Mouse (Mus musculus): ENCODE results near the gene Sesn1. TPM values are rescaled to one million over a fixed set of nuclear protein-coding genes. Genes with fewer than 3 reads are reported as not detected.
A peak's percentile ranks its signal among the peaks of the same experiment; 100 is the strongest.
"Not testable (repeated sequence)": the region's sequence is repeated elsewhere in the genome, so short reads cannot be mapped to it uniquely, and the experiment has no call there.

The Sesn1 gene
- polyA plus RNA-seq, 1 experiment = 16.2 TPM

DNA sequence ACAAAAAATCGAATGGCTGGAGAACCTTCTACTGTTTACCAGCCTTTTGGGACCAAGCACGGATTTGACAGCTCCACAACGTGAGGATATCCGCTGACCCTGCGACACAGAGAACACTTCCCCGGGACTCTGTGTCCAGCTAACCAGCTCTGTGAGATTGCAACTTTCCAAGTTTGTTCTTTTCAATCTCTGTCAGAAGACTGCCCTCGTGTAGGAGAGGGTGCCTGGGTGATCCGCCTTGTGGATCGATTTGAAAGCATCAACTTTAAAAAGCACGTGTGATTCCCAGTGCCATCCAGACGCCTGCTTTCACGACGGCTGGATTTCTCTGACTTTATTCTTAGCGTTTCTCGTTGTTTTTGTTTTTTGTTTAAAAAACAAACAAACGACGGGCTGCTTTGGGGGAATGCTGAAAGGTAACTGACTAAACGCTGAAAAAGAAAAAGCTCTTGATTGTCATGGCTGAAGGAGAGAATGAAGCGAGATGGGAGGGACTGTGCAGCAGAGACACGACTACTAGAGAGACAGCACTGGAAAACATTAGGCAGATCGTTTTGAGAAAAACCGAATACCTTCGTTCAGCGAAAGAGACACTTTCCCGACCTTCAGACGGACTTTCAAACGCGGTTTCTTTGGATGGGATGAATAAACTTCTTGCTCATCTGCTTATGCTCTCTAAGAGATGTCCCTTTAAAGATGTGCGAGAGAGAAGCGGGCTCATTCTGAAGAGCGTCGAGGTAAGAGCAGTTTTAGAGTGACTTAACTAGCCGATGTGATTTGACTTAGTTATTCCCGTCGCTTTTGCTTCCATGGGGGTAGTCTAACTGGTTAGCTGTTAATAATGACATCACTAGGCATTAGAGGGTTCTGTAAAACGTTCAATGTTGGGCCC, 1.1 kb downstream of the Sesn1 start:
- no peaks in the 10 kb centered on the region for H3K4me1 ChIP-seq (ENCODE audit: control insufficient read depth, insufficient read depth, low read length)
- 0 out of 2 replicates have a peak, but pooled peaks cover 4% of the 10 kb centered on the region for H3K9me3 ChIP-seq (replicated peaks; ENCODE audit: control insufficient read depth, insufficient read depth, low read length, poor library complexity, severe bottlenecking)
- no peak overlapping the region for H3K27ac ChIP-seq (ENCODE audit: insufficient read depth, low read length)
- H3K27me3 ChIP-seq (ENCODE audit: control insufficient read depth, insufficient read depth, low read length, poor library complexity, severe bottlenecking) = no peaks in the 10 kb centered on the region
- H3K36me3 ChIP-seq (ENCODE audit: control insufficient read depth, insufficient read depth, low read length, poor library complexity, severe bottlenecking) = no peaks in the 10 kb centered on the region
- no peak for TF ChIP-seq EP300 (IDR thresholded peaks at IDR 0.05; ENCODE audit: insufficient read depth, low read depth, low read length)
- no peak for TF ChIP-seq POLR2A (IDR thresholded peaks at IDR 0.05; ENCODE audit: insufficient read depth, low read length)
- no peak for TF ChIP-seq CTCF (IDR thresholded peaks at IDR 0.05; ENCODE audit: low read depth, low read length)
- H3K9ac ChIP-seq (ENCODE audit: low read depth, poor library complexity, severe bottlenecking) = peak overlapping the region; percentile 71
- H3K4me3 ChIP-seq (ENCODE audit: low read depth, low read length) = peak overlapping the region; percentile 78

DNA sequence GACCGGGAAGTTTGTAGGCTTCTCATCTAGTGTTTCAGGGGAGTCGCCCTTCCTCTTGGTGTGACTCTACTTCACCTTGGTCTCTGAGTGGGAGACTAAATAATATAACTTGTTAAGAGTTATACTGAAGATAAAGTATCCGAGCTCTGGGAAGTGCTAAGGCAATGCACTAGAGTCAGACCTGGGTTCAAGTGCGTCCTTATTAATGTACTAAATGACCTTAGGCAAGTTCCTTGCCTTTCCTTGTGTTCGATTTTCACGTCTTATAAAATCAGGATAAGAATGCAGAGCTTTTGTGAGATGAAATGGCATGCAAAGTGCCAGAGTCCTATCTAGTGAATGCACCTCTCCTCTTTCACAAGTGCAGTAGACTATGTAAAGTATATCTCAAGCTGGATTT, 2.8 kb downstream of the Sesn1 start:
- TF ChIP-seq CTCF (IDR thresholded peaks at IDR 0.05; ENCODE audit: low read depth, low read length) (no peak), POLR2A (IDR thresholded peaks at IDR 0.05; ENCODE audit: insufficient read depth, low read length) (no peak), EP300 (IDR thresholded peaks at IDR 0.05; ENCODE audit: insufficient read depth, low read depth, low read length) (no peak)
- Histone ChIP-seq H3K4me3 (ENCODE audit: low read depth, low read length) (no peak overlapping the region), H3K27me3 (ENCODE audit: control insufficient read depth, insufficient read depth, low read length, poor library complexity, severe bottlenecking) (no peaks in the 10 kb centered on the region), H3K9ac (ENCODE audit: low read depth, poor library complexity, severe bottlenecking) (no peak overlapping the region), H3K4me1 (ENCODE audit: control insufficient read depth, insufficient read depth, low read length) (peaks cover 1% of the 10 kb centered on the region), H3K27ac (ENCODE audit: insufficient read depth, low read length) (no peak overlapping the region), H3K9me3 (replicated peaks; ENCODE audit: control insufficient read depth, insufficient read depth, low read length, poor library complexity, severe bottlenecking) (no peaks in the 10 kb centered on the region), H3K36me3 (ENCODE audit: control insufficient read depth, insufficient read depth, low read length, poor library complexity, severe bottlenecking) (no peaks in the 10 kb centered on the region)

DNA sequence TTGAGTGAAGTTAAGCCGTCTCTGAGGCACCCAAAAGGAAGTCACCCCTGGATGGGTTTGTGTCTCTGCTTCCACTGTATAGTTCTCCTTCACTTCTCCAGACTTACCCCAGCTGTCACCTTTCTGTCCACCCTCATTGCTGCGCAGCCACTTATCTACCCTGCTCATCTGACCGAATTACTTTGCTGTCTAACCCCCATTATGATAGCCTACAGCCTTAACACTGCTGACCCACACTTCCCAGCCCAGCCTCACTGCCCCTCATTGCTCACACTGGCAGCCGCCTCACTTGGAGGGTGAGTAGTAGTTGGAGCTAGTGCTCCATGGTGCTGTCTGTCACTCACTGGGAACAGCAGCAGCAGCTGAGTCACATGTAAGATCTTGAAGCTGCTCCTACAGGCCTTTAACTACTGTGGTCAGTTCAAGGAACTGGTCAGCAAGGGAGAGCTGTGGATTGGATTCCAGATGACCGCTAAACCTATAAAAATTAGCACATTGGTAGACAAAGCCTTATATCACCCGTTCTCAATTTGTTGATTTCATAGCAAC, 4.6 kb downstream of the Sesn1 start:
- Histone ChIP-seq H3K27me3 (ENCODE audit: control insufficient read depth, insufficient read depth, low read length, poor library complexity, severe bottlenecking) (no peaks in the 10 kb centered on the region), H3K4me3 (ENCODE audit: low read depth, low read length) (no peak overlapping the region), H3K9me3 (replicated peaks; ENCODE audit: control insufficient read depth, insufficient read depth, low read length, poor library complexity, severe bottlenecking) (no peaks in the 10 kb centered on the region), H3K36me3 (ENCODE audit: control insufficient read depth, insufficient read depth, low read length, poor library complexity, severe bottlenecking) (no peaks in the 10 kb centered on the region), H3K9ac (ENCODE audit: low read depth, poor library complexity, severe bottlenecking) (no peak overlapping the region), H3K27ac (ENCODE audit: insufficient read depth, low read length) (no peak overlapping the region), H3K4me1 (ENCODE audit: control insufficient read depth, insufficient read depth, low read length) (peaks cover 1% of the 10 kb centered on the region)
- no peak for TF ChIP-seq EP300 (IDR thresholded peaks at IDR 0.05; ENCODE audit: insufficient read depth, low read depth, low read length)
- no peak for TF ChIP-seq CTCF (IDR thresholded peaks at IDR 0.05; ENCODE audit: low read depth, low read length)
- no peak for TF ChIP-seq POLR2A (IDR thresholded peaks at IDR 0.05; ENCODE audit: insufficient read depth, low read length)

DNA sequence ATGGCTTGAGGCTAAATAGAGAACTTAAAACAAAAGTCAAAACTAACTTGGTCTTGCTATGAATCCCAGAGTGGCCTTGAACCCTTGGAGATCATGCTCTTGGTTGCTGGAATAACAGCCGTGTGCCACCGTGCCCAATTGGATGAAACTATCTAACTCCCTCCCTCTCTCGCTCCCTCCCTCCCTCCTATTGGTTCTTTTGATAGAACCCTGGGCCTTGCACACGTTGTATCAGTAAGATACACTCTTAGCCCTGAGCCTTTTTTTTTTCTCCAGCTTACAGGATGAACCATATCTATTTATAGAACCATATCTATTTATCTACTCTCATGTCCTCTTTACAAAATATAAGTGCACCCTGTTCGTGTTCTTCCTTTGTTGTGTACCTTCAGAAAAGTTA, 6.8 kb downstream of the Sesn1 start:
- Histone ChIP-seq H3K36me3 (ENCODE audit: control insufficient read depth, insufficient read depth, low read length, poor library complexity, severe bottlenecking) (no peaks in the 10 kb centered on the region), H3K27ac (ENCODE audit: insufficient read depth, low read length) (no peak overlapping the region), H3K9me3 (replicated peaks; ENCODE audit: control insufficient read depth, insufficient read depth, low read length, poor library complexity, severe bottlenecking) (no peaks in the 10 kb centered on the region), H3K27me3 (ENCODE audit: control insufficient read depth, insufficient read depth, low read length, poor library complexity, severe bottlenecking) (no peaks in the 10 kb centered on the region), H3K4me3 (ENCODE audit: low read depth, low read length) (no peak overlapping the region), H3K4me1 (ENCODE audit: control insufficient read depth, insufficient read depth, low read length) (peaks cover 1% of the 10 kb centered on the region), H3K9ac (ENCODE audit: low read depth, poor library complexity, severe bottlenecking) (no peak overlapping the region)
- TF ChIP-seq EP300 (IDR thresholded peaks at IDR 0.05; ENCODE audit: insufficient read depth, low read depth, low read length) (no peak), POLR2A (IDR thresholded peaks at IDR 0.05; ENCODE audit: insufficient read depth, low read length) (no peak), CTCF (IDR thresholded peaks at IDR 0.05; ENCODE audit: low read depth, low read length) (no peak)

DNA sequence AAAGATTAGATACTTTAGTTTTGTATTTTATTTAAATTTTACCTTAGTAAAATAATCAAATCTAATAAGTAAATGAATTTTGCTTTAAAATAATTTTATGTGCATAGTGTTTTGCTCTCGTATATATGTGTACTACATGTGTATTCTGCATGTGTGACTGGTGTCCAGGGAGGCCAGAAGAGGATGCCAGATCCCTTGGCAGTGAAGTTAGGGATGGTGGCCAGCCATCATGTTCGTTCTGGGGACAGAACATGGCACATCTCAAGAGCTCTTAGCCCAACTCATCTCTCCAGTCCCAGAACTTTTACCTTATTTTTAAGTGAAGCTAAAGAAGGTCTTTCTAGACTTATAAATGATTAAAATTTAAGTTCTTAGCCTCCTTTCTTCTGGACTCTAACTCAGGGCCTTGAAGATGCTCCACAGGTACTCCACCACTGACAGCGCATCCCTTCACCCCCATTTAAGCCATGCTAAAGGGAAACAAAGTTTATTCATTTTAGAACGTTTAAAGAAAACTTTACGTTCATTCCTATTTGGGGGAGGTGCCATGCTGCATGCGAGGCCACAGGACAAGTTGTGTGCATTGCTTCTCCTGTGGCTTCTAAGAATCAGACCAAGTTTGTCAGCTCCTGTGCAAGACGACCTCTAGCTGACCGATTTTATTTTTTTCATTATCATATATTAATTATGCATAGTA, 8.4 kb downstream of the Sesn1 start:
- Histone ChIP-seq H3K4me1 (ENCODE audit: control insufficient read depth, insufficient read depth, low read length) (peaks cover 1% of the 10 kb centered on the region), H3K9me3 (replicated peaks; ENCODE audit: control insufficient read depth, insufficient read depth, low read length, poor library complexity, severe bottlenecking) (no peaks in the 10 kb centered on the region), H3K36me3 (ENCODE audit: control insufficient read depth, insufficient read depth, low read length, poor library complexity, severe bottlenecking) (no peaks in the 10 kb centered on the region), H3K27me3 (ENCODE audit: control insufficient read depth, insufficient read depth, low read length, poor library complexity, severe bottlenecking) (no peaks in the 10 kb centered on the region), H3K9ac (ENCODE audit: low read depth, poor library complexity, severe bottlenecking) (no peak overlapping the region), H3K27ac (ENCODE audit: insufficient read depth, low read length) (no peak overlapping the region), H3K4me3 (ENCODE audit: low read depth, low read length) (no peak overlapping the region)
- TF ChIP-seq EP300 (IDR thresholded peaks at IDR 0.05; ENCODE audit: insufficient read depth, low read depth, low read length) = no peak
- TF ChIP-seq POLR2A (IDR thresholded peaks at IDR 0.05; ENCODE audit: insufficient read depth, low read length) = no peak
- TF ChIP-seq CTCF (IDR thresholded peaks at IDR 0.05; ENCODE audit: low read depth, low read length) = no peak

DNA sequence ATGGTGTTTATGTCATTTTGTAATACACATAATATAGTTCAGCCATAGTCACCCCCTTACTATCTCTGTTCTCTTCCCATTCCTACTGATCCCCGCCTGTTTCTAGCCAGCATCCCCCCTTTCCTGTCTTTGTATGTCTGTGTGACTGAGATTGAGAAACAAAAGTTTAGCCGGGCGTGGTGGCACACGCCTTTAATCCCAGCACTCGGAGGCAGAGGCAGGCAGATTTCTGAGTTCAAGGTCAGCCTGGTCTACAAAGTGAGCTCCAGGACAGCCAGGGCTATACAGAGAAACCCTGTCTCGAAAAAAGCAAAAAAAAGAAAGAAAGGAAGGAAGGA, 9.0 kb downstream of the Sesn1 start:
- not testable (repeated sequence) for H3K36me3 ChIP-seq (ENCODE audit: control insufficient read depth, insufficient read depth, low read length, poor library complexity, severe bottlenecking); H3K4me3 ChIP-seq (ENCODE audit: low read depth, low read length); H3K9ac ChIP-seq (ENCODE audit: low read depth, poor library complexity, severe bottlenecking); H3K4me1 ChIP-seq (ENCODE audit: control insufficient read depth, insufficient read depth, low read length); H3K9me3 ChIP-seq (replicated peaks; ENCODE audit: control insufficient read depth, insufficient read depth, low read length, poor library complexity, severe bottlenecking); H3K27ac ChIP-seq (ENCODE audit: insufficient read depth, low read length); H3K27me3 ChIP-seq (ENCODE audit: control insufficient read depth, insufficient read depth, low read length, poor library complexity, severe bottlenecking)
